Mouse (Mus musculus): ENCODE results near the gene Enthd1. TPM values are rescaled to one million over a fixed set of nuclear protein-coding genes. Genes with fewer than 3 reads are reported as not detected.
"Not testable (repeated sequence)": the region's sequence is repeated elsewhere in the genome, so short reads cannot be mapped to it uniquely, and the experiment has no call there.

Enthd1 gene
- polyA plus RNA-seq, 1 experiment from 2014 or later, result not detected

GRCm38 (mm10) chr15:80505086-80505485 is 59.9 kb downstream of the Enthd1 start:
- H3K27ac ChIP-seq (replicated peaks; ENCODE audit: low read depth, low read length), result no peak overlapping the region
- DNase-seq, result no peak
- peaks cover 7% of the 10 kb centered on the region for H3K4me1 ChIP-seq (ENCODE audit: control insufficient read depth, insufficient read depth, low read length)
- no peak overlapping the region for H3K4me3 ChIP-seq (replicated peaks; ENCODE audit: low read depth, low read length)
- H3K9ac ChIP-seq (replicated peaks; ENCODE audit: low read length), result no peak overlapping the region
- no peaks in the 10 kb centered on the region for H3K27me3 ChIP-seq (ENCODE audit: control insufficient read depth, insufficient read depth, low read length)
- H3K36me3 ChIP-seq (ENCODE audit: control insufficient read depth, insufficient read depth, low read length), result no peaks in the 10 kb centered on the region
- H3K9me3 ChIP-seq (ENCODE audit: control insufficient read depth, low read length), result no peaks in the 10 kb centered on the region
- WGBS, result 4% methylated on average over 4 of the region's 4 CpGs
- no peak overlapping the region for H3K4me2 ChIP-seq (ENCODE audit: low read length)
- no peak for ATAC-seq (ENCODE audit: low FRiP score, low TSS enrichment)

- H3K27me3 ChIP-seq (ENCODE audit: control insufficient read depth, insufficient read depth, low read length); H3K4me1 ChIP-seq (ENCODE audit: control insufficient read depth, insufficient read depth, low read length); H3K9me3 ChIP-seq (ENCODE audit: control insufficient read depth, low read length); H3K4me2 ChIP-seq (ENCODE audit: low read length); DNase-seq; ATAC-seq (ENCODE audit: low FRiP score, low TSS enrichment); H3K27ac ChIP-seq (replicated peaks; ENCODE audit: low read depth, low read length); H3K9ac ChIP-seq (replicated peaks; ENCODE audit: low read length); H3K4me3 ChIP-seq (replicated peaks; ENCODE audit: low read depth, low read length); H3K36me3 ChIP-seq (ENCODE audit: control insufficient read depth, insufficient read depth, low read length): not testable (repeated sequence)
- WGBS, result 98% methylated on average over 4 of the region's 4 CpGs
Observed at GRCm38 (mm10) chr15:80503155-80503554, 61.8 kb downstream of the Enthd1 start.

- Histone ChIP-seq H3K4me2 (ENCODE audit: low read length) (no peak overlapping the region), H3K36me3 (ENCODE audit: control insufficient read depth, insufficient read depth, low read length) (no peaks in the 10 kb centered on the region), H3K27ac (replicated peaks; ENCODE audit: low read depth, low read length) (no peak overlapping the region), H3K9me3 (ENCODE audit: control insufficient read depth, low read length) (no peaks in the 10 kb centered on the region), H3K27me3 (ENCODE audit: control insufficient read depth, insufficient read depth, low read length) (no peaks in the 10 kb centered on the region), H3K4me1 (ENCODE audit: control insufficient read depth, insufficient read depth, low read length) (peaks cover 7% of the 10 kb centered on the region), H3K4me3 (replicated peaks; ENCODE audit: low read depth, low read length) (no peak overlapping the region), H3K9ac (replicated peaks; ENCODE audit: low read length) (no peak overlapping the region)
- 93% methylated on average over 2 of the region's 2 CpGs for WGBS
- DNase-seq (no peak), ATAC-seq (ENCODE audit: low FRiP score, low TSS enrichment) (no peak)
Observed at GRCm38 (mm10) chr15:80502741-80503140, 62.2 kb downstream of the Enthd1 start.

- WGBS, result 92% methylated on average over 21 of the region's 21 CpGs
- no peak for DNase-seq
- H3K4me3 ChIP-seq (replicated peaks; ENCODE audit: low read depth, low read length), result no peak overlapping the region
Observed at GRCm38 (mm10) chr15:80501106-80502096, 63.6 kb downstream of the Enthd1 start.

GRCm38 (mm10) chr15:80500426-80500825 is 64.5 kb downstream of the Enthd1 start:
- Histone ChIP-seq H3K4me1 (ENCODE audit: control insufficient read depth, insufficient read depth, low read length) (peaks cover 7% of the 10 kb centered on the region), H3K4me2 (ENCODE audit: low read length) (no peak overlapping the region), H3K9ac (replicated peaks; ENCODE audit: low read length) (no peak overlapping the region), H3K27me3 (ENCODE audit: control insufficient read depth, insufficient read depth, low read length) (no peaks in the 10 kb centered on the region), H3K4me3 (replicated peaks; ENCODE audit: low read depth, low read length) (no peak overlapping the region), H3K9me3 (ENCODE audit: control insufficient read depth, low read length) (no peaks in the 10 kb centered on the region), H3K27ac (replicated peaks; ENCODE audit: low read depth, low read length) (no peak overlapping the region), H3K36me3 (ENCODE audit: control insufficient read depth, insufficient read depth, low read length) (no peaks in the 10 kb centered on the region)
- no peak for ATAC-seq (ENCODE audit: low FRiP score, low TSS enrichment)
- no peak for DNase-seq
- WGBS, result 75% methylated on average over 10 of the region's 10 CpGs

More at GRCm38 (mm10) chr15:80501106-80502096, 63.6 kb downstream of the Enthd1 start:
- no peaks in the 10 kb centered on the region for H3K9me3 ChIP-seq (ENCODE audit: control insufficient read depth, low read length)
- no peak overlapping the region for H3K27ac ChIP-seq (replicated peaks; ENCODE audit: low read depth, low read length)
- no peak overlapping the region for H3K4me2 ChIP-seq (ENCODE audit: low read length)
- ATAC-seq (ENCODE audit: low FRiP score, low TSS enrichment), result no peak
- peaks cover 7% of the 10 kb centered on the region for H3K4me1 ChIP-seq (ENCODE audit: control insufficient read depth, insufficient read depth, low read length)
- no peak overlapping the region for H3K9ac ChIP-seq (replicated peaks; ENCODE audit: low read length)
- H3K36me3 ChIP-seq (ENCODE audit: control insufficient read depth, insufficient read depth, low read length), result no peaks in the 10 kb centered on the region
- H3K27me3 ChIP-seq (ENCODE audit: control insufficient read depth, insufficient read depth, low read length), result no peaks in the 10 kb centered on the region

DNA sequence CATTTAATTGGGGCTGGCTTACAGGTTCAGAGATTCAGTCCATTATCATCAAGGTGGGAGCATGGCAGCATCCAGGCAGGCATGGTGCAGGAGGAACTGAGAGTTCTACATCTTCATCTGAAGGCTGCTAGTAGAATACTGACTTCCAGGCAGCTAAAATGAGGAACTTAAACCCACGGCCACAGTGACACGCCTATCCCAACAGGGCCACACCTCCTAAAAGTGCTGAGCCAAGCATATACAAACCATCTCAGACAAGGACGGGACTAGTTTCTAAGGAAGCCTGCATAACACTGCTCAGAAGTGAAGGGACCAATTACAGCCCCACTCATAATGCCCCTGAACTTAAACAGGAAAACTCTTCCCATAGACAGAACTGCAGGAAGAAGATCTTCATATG is 67.2 kb downstream of the Enthd1 start:
- not testable (repeated sequence) for H3K9ac ChIP-seq (replicated peaks; ENCODE audit: low read length); H3K4me1 ChIP-seq (ENCODE audit: control insufficient read depth, insufficient read depth, low read length); DNase-seq; H3K4me3 ChIP-seq (replicated peaks; ENCODE audit: low read depth, low read length); H3K27me3 ChIP-seq (ENCODE audit: control insufficient read depth, insufficient read depth, low read length); H3K27ac ChIP-seq (replicated peaks; ENCODE audit: low read depth, low read length); H3K9me3 ChIP-seq (ENCODE audit: control insufficient read depth, low read length); H3K36me3 ChIP-seq (ENCODE audit: control insufficient read depth, insufficient read depth, low read length); ATAC-seq (ENCODE audit: low FRiP score, low TSS enrichment); H3K4me2 ChIP-seq (ENCODE audit: low read length)
- 87% methylated on average over 3 of the region's 3 CpGs for WGBS

DNA sequence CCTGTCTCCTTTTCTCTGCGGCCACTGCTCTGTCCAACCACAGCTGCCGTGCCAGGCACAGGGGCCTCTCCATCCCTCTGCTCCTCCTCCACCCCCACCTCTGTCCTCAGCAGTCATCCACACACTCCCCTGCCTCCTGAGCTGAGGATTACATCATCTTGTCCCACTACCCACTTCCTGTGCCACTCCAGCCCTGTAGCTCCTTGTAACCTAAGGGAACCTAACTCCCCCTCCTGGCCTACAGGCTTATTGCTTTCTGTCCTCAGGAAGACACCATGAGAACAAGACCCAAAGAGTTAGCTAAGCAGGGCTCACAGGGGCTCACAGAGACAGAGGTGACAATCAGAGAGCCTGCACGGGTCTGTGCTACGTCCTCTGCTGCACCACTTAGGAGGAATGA is 73.5 kb downstream of the Enthd1 start:
- no peak for DNase-seq
- Histone ChIP-seq H3K27ac (replicated peaks; ENCODE audit: low read depth, low read length) (no peak overlapping the region), H3K36me3 (ENCODE audit: control insufficient read depth, insufficient read depth, low read length) (no peaks in the 10 kb centered on the region), H3K9ac (replicated peaks; ENCODE audit: low read length) (no peak overlapping the region), H3K4me2 (ENCODE audit: low read length) (no peak overlapping the region), H3K9me3 (ENCODE audit: control insufficient read depth, low read length) (no peaks in the 10 kb centered on the region), H3K27me3 (ENCODE audit: control insufficient read depth, insufficient read depth, low read length) (no peaks in the 10 kb centered on the region), H3K4me3 (replicated peaks; ENCODE audit: low read depth, low read length) (no peak overlapping the region), H3K4me1 (ENCODE audit: control insufficient read depth, insufficient read depth, low read length) (peaks cover 10% of the 10 kb centered on the region)
- WGBS, result 71% methylated on average over 4 of the region's 4 CpGs
- ATAC-seq (ENCODE audit: low FRiP score, low TSS enrichment), result no peak

DNA sequence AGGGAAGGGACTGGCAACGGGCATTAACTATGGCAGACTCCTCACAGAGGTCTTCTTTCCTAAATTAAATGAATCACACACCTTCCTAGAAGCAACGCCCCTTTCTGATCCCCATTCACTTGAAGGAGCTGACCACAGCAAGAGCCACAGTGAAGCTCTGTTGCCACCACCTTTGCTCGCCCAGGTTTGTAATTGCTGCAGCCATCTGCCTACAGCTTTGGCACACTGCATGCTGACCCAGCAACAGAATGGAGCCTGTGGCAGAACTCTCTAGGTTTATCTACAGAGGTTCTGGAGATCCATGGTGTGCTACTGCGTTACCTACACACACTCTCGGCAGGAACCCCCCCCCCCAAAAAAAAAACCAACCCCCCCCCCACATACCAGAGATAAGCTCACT is 74.8 kb downstream of the Enthd1 start:
- no peaks in the 10 kb centered on the region for H3K36me3 ChIP-seq (ENCODE audit: control insufficient read depth, insufficient read depth, low read length)
- no peak for ATAC-seq (ENCODE audit: low FRiP score, low TSS enrichment)
- H3K9ac ChIP-seq (replicated peaks; ENCODE audit: low read length), result no peak overlapping the region
- H3K27ac ChIP-seq (replicated peaks; ENCODE audit: low read depth, low read length), result no peak overlapping the region
- H3K4me1 ChIP-seq (ENCODE audit: control insufficient read depth, insufficient read depth, low read length), result peaks cover 11% of the 10 kb centered on the region
- DNase-seq, result no peak
- H3K4me2 ChIP-seq (ENCODE audit: low read length), result no peak overlapping the region
- WGBS, result 92% methylated on average over 5 of the region's 5 CpGs
- no peaks in the 10 kb centered on the region for H3K9me3 ChIP-seq (ENCODE audit: control insufficient read depth, low read length)
- H3K27me3 ChIP-seq (ENCODE audit: control insufficient read depth, insufficient read depth, low read length), result no peaks in the 10 kb centered on the region
- H3K4me3 ChIP-seq (replicated peaks; ENCODE audit: low read depth, low read length), result no peak overlapping the region

GRCm38 (mm10) chr15:80488658-80489057 is 76.3 kb downstream of the Enthd1 start:
- H3K9ac ChIP-seq (replicated peaks; ENCODE audit: low read length), result no peak overlapping the region
- 24% methylated on average over 3 of the region's 3 CpGs for WGBS

More at GRCm38 (mm10) chr15:80488658-80489057, 76.3 kb downstream of the Enthd1 start:
- no peak for ATAC-seq (ENCODE audit: low FRiP score, low TSS enrichment)
- DNase-seq, result no peak
- Histone ChIP-seq H3K27me3 (ENCODE audit: control insufficient read depth, insufficient read depth, low read length) (no peaks in the 10 kb centered on the region), H3K4me3 (replicated peaks; ENCODE audit: low read depth, low read length) (no peak overlapping the region), H3K36me3 (ENCODE audit: control insufficient read depth, insufficient read depth, low read length) (no peaks in the 10 kb centered on the region), H3K27ac (replicated peaks; ENCODE audit: low read depth, low read length) (no peak overlapping the region), H3K9me3 (ENCODE audit: control insufficient read depth, low read length) (no peaks in the 10 kb centered on the region), H3K4me2 (ENCODE audit: low read length) (no peak overlapping the region), H3K4me1 (ENCODE audit: control insufficient read depth, insufficient read depth, low read length) (peaks cover 22% of the 10 kb centered on the region)
